24 mouse cellular contexts compared by ENCODE assay signal in genomic region chr12:105561007-105561534, GRCm38 (mm10). TPM values are rescaled to one million over a fixed set of nuclear protein-coding genes. Genes with fewer than 3 reads are reported as not detected.
DNase-seq lines count a peak whose midpoint lies in the region; ATAC-seq and TF ChIP-seq lines count a peak whose summit lies in the region.
"Had no signal": no experiment of that assay in that cellular context is flagged by ENCODE, and none has a peak within 500 bp of the region (broad histone marks: within the 10 kb centered on the region; RNA-seq: fewer than 3 reads in every experiment).

No protein-coding gene starts in this region.

- peak; percentile 91 for ATAC-seq in frontal cortex, adult (ENCODE audit: low TSS enrichment)
- ATAC-seq in kidney, embryonic 16.5 days (ENCODE audit: low FRiP score, low TSS enrichment), result 0 out of 2 replicates have a peak, but pooled peaks have one; percentile 22
- ATAC-seq in neural tube, embryonic 14.5 days (ENCODE audit: low read depth), result peak; percentile 15; the same call in 1 of the 2 replicates
- ATAC-seq in stomach, postnatal 0 days (ENCODE audit: low FRiP score, low TSS enrichment), result peak; percentile 11; the same call in 1 of the 2 replicates
- ATAC-seq: intestine, embryonic 15.5 days; Patski had no signal

- 47% methylated on average over 8 of the region's 8 CpGs for WGBS in kidney, embryonic 16.5 days
- 54% methylated on average over 8 of the region's 8 CpGs for WGBS in neural tube, embryonic 14.5 days
- 18% methylated on average over 8 of the region's 8 CpGs for WGBS in stomach, postnatal 0 days

- no peak for TF ChIP-seq EP300 in stomach, postnatal 0 days (optimal IDR thresholded peaks at IDR 0.05)

- H3K9ac ChIP-seq in kidney, embryonic 16.5 days (replicated peaks; ENCODE audit: low read length), result no peak overlapping the region
- H3K9ac ChIP-seq in neural tube, embryonic 14.5 days (replicated peaks; ENCODE audit: low read depth, low read length), result no peak overlapping the region
- no peak overlapping the region for H3K9ac ChIP-seq in stomach, postnatal 0 days (ENCODE audit: low read length)
- H3K9ac ChIP-seq: embryonic facial prominence, embryonic 15.5 days; forebrain, embryonic 12.5 days; intestine, embryonic 15.5 days; neural tube, embryonic 13.5 days had no signal

- no peak overlapping the region for H3K4me2 ChIP-seq in kidney, embryonic 16.5 days (replicated peaks; ENCODE audit: low read depth, low read length)
- no peak overlapping the region for H3K4me2 ChIP-seq in neural tube, embryonic 14.5 days (ENCODE audit: low read depth, low read length)
- H3K4me2 ChIP-seq in stomach, postnatal 0 days (replicated peaks; ENCODE audit: low read depth), result no peak overlapping the region
- H3K4me2 ChIP-seq: embryonic facial prominence, embryonic 15.5 days; forebrain, embryonic 12.5 days; heart, embryonic 13.5 days; intestine, embryonic 15.5 days; neural tube, embryonic 13.5 days had no signal

- peaks cover 32% of the 10 kb centered on the region for H3K27me3 ChIP-seq in kidney, embryonic 16.5 days (ENCODE audit: insufficient read depth, low read length)
- H3K27me3 ChIP-seq in neural tube, embryonic 14.5 days (ENCODE audit: control insufficient read depth, insufficient read depth, low read length), result peaks cover 4% of the 10 kb centered on the region; the same call in 1 of the 2 replicates
- no peaks in the 10 kb centered on the region for H3K27me3 ChIP-seq in stomach, postnatal 0 days (ENCODE audit: control insufficient read depth, insufficient read depth, low read length)
- H3K27me3 ChIP-seq: Patski had no signal

- no peaks in the 10 kb centered on the region for H3K36me3 ChIP-seq in kidney, embryonic 16.5 days (ENCODE audit: insufficient read depth, low read length)
- H3K36me3 ChIP-seq in neural tube, embryonic 14.5 days (ENCODE audit: control insufficient read depth, insufficient read depth, low read length), result no peaks in the 10 kb centered on the region
- no peaks in the 10 kb centered on the region for H3K36me3 ChIP-seq in stomach, postnatal 0 days (ENCODE audit: control insufficient read depth, insufficient read depth, low read length)
- H3K36me3 ChIP-seq: embryonic facial prominence, embryonic 15.5 days; forebrain, embryonic 12.5 days; heart, embryonic 13.5 days; intestine, embryonic 15.5 days; neural tube, embryonic 13.5 days had no signal

- 0 out of 2 replicates have a peak overlapping the region, but pooled peaks have one; percentile 21 for H3K27ac ChIP-seq in kidney, embryonic 16.5 days (ENCODE audit: low read length)
- no peak overlapping the region for H3K27ac ChIP-seq in neural tube, embryonic 14.5 days (ENCODE audit: low read depth, low read length)
- H3K27ac ChIP-seq in stomach, postnatal 0 days (replicated peaks), result no peak overlapping the region
- H3K27ac ChIP-seq: embryonic facial prominence, embryonic 15.5 days; forebrain, embryonic 12.5 days; heart, embryonic 13.5 days; intestine, embryonic 15.5 days; neural tube, embryonic 13.5 days had no signal

- H3K4me3 ChIP-seq in kidney, embryonic 16.5 days (ENCODE audit: low read length), result no peak overlapping the region
- H3K4me3 ChIP-seq in neural tube, embryonic 14.5 days (ENCODE audit: low read depth, low read length), result no peak overlapping the region
- H3K4me3 ChIP-seq in stomach, postnatal 0 days (ENCODE audit: low read depth, low read length), result no peak overlapping the region
- H3K4me3 ChIP-seq: embryonic facial prominence, embryonic 15.5 days; forebrain, embryonic 12.5 days; heart, embryonic 13.5 days; intestine, embryonic 15.5 days; neural tube, embryonic 13.5 days had no signal

- peaks cover 9% of the 10 kb centered on the region for H3K4me1 ChIP-seq in kidney, embryonic 16.5 days (ENCODE audit: insufficient read depth, low read length)
- peaks cover 12% of the 10 kb centered on the region; the same call in 1 of the 2 replicates for H3K4me1 ChIP-seq in neural tube, embryonic 14.5 days (ENCODE audit: control insufficient read depth, insufficient read depth, low read length)
- peaks cover 3% of the 10 kb centered on the region; the same call in 1 of the 2 replicates for H3K4me1 ChIP-seq in stomach, postnatal 0 days (replicated peaks; ENCODE audit: control insufficient read depth, insufficient read depth)

- DNase-seq in frontal cortex, postnatal 14 days (ENCODE audit: low spot score in 2 of 2), result no peak
- DNase-seq in kidney, adult 18-20 months, result no peak
- no peak for DNase-seq in neural tube, embryonic 10.5 days (ENCODE audit: extremely low spot score, low spot score)
- no peak for DNase-seq in stomach, postnatal 0 days (ENCODE audit: low spot score)
- DNase-seq in adrenal gland, adult 8-10 months, result no peak
- DNase-seq: cerebellum, adult 18-20 months; gastrocnemius, postnatal 25 days; kidney, postnatal 36 days; layer of hippocampus, postnatal 36 days; lung, adult 2 months; thymus, adult 2 months had no signal

- TF ChIP-seq CTCF in stomach, postnatal 0 days (IDR thresholded peaks at IDR 0.05; ENCODE audit: low read depth), result no peak

- H3K9me3 ChIP-seq in kidney, embryonic 16.5 days (ENCODE audit: low read length), result no peaks in the 10 kb centered on the region
- H3K9me3 ChIP-seq in neural tube, embryonic 14.5 days (ENCODE audit: control insufficient read depth, low read length), result no peaks in the 10 kb centered on the region
- no peaks in the 10 kb centered on the region for H3K9me3 ChIP-seq in stomach, postnatal 0 days (ENCODE audit: control insufficient read depth, low read length)
- H3K9me3 ChIP-seq: embryonic facial prominence, embryonic 15.5 days; forebrain, embryonic 12.5 days; heart, embryonic 13.5 days; intestine, embryonic 15.5 days; neural tube, embryonic 13.5 days had no signal

RNA-seq across cellular contexts. Expression of gene Bdkrb2, which starts 2.0 kb away (rescaled TPM):
- polyA plus RNA-seq in kidney, embryonic 16.5 days (2015; fragmentation: Nextera tagmentation; extraction: Ambion mirVana), result 1.7 and 1.9 TPM in 2 replicates
- 0.43 and 1.1 TPM in 2 replicates for polyA plus RNA-seq in neural tube, embryonic 14.5 days (2014; fragmentation: Nextera tagmentation; extraction: Ambion mirVana)
- polyA plus RNA-seq in stomach, postnatal 0 days (2015; fragmentation: Nextera tagmentation; extraction: Ambion mirVana), result 4.0 and 4.1 TPM in 2 replicates
- 10 to 100 TPM in 3 of 4 experiments, 1 to 10 TPM in 1; 7.6 to 14.0 (median 10.5) TPM for total RNA-seq in adrenal gland, adult 8-10 months (2022)
- total RNA-seq: common myeloid progenitor, adult 5-6 weeks; hematopoietic stem cell, adult 5-6 weeks; megakaryocyte progenitor cell, adult 5-6 weeks had no signal
- polyA plus RNA-seq: liver, adult 2 months had no signal

RNA-seq across cellular contexts. Expression of gene Bdkrb1, which starts 41.8 kb away (rescaled TPM):
- polyA plus RNA-seq in kidney, embryonic 16.5 days (2015; fragmentation: Nextera tagmentation; extraction: Ambion mirVana), result not detected in 2 replicates
- 0.39 TPM in 1 of 2 replicates, not detected in the other for polyA plus RNA-seq in neural tube, embryonic 14.5 days (2014; fragmentation: Nextera tagmentation; extraction: Ambion mirVana)
- 1.8 and 2.3 TPM in 2 replicates for polyA plus RNA-seq in stomach, postnatal 0 days (2015; fragmentation: Nextera tagmentation; extraction: Ambion mirVana)
- total RNA-seq in adrenal gland, adult 8-10 months (2022), result not detected
- total RNA-seq: common myeloid progenitor, adult 5-6 weeks; gastrocnemius, postnatal 25 days; hematopoietic stem cell, adult 5-6 weeks; layer of hippocampus, postnatal 36 days; liver, adult 2 months; megakaryocyte progenitor cell, adult 5-6 weeks had no signal
- polyA plus RNA-seq: forebrain, embryonic 12.5 days; heart, embryonic 13.5 days; liver, adult 2 months; neural tube, embryonic 13.5 days had no signal

Comparison
In these comparisons a context has a peak if more than half of its experiments do, and no peak if none do; other contexts are left out.
1. ATAC-seq: peak in every context shown above with its lines; median percentile 91 in frontal cortex, adult; 22 in kidney, embryonic 16.5 days; 15 in neural tube, embryonic 14.5 days; 11 in stomach, postnatal 0 days.